Mouse (Mus musculus) kidney, adult 2 months (tissue): ENCODE data around the gene Elmod3. TPM values are rescaled to one million over a fixed set of nuclear protein-coding genes. Genes with fewer than 3 reads are reported as not detected.

Experiments used
- DNase-seq: peaks from one replicate; pipeline ENCODE4 v3.0.0; 2021
- H3K27ac ChIP-seq: fragments of 200-500 bp; 2 replicates; pipeline ENCODE4 v1.5.1; 2012; ENCODE audit warnings: low read depth, low read length, control low read depth, inconsistent platforms; ENCODE audit not compliant: insufficient read depth
- H3K27me3 ChIP-seq: fragments of 200-500 bp; replicated peaks from 2 replicates; pipeline ENCODE4 v1.6.1; 2012; ENCODE audit warnings: mild to moderate bottlenecking, moderate library complexity, low read length, inconsistent platforms; ENCODE audit not compliant: control insufficient read depth, insufficient read depth
- H3K36me3 ChIP-seq: fragments of 200-500 bp; 2 replicates; pipeline ENCODE4 v1.6.1; 2012; ENCODE audit warnings: mild to moderate bottlenecking, moderate library complexity, low read length, inconsistent platforms; ENCODE audit not compliant: control insufficient read depth, insufficient read depth
- H3K4me1 ChIP-seq: fragments of 200-500 bp; 2 replicates; pipeline ENCODE4 v1.6.1; 2011; ENCODE audit warnings: low read length; ENCODE audit not compliant: control insufficient read depth, insufficient read depth
- H3K4me3 ChIP-seq: fragments of 200-500 bp; 2 replicates; pipeline ENCODE4 v1.5.1; 2011; ENCODE audit warnings: mild to moderate bottlenecking, low read depth, low read length, control low read depth; ENCODE audit not compliant: insufficient read depth
- CTCF ChIP-seq: fragments of 200-500 bp; conservative IDR thresholded peaks from 2 replicates; pipeline ENCODE4 v1.5.1; 2011; ENCODE audit warnings: low read depth, mild to moderate bottlenecking, control low read depth, low read length, moderate library complexity, mixed read lengths; ENCODE audit not compliant: insufficient read depth, insufficient read length
- POLR2A ChIP-seq: fragments of 200-500 bp; IDR thresholded peaks from one replicate; pipeline ENCODE4 v1.6.1; 2011; ENCODE audit warnings: low read depth, low read length, control low read depth
- WGBS: fragments of 180-500 bp; shearing (Covaris S2); methylation state at CpG from one replicate; pipeline ENCODE4 v1.1.7; 2018; 5-methylcytosine and 5-hydroxymethylcytosine counted together
- polyA plus RNA-seq: library from polyadenylated mRNA; depleted of rRNA; stranded (reverse); fragments of >200 nt; gene quantifications from 2 replicates; pipeline ENCODE4 v1.2.3, GENCODE M21; 2012

The Elmod3 gene
- polyA plus RNA-seq, 1 experiment: 43.0 TPM

GRCm38 (mm10) chr6:72635760-72636431 lies 37.7 kb upstream of the Elmod3 start:
- no peak overlapping the region for H3K4me3 ChIP-seq
- no peaks in the 10 kb centered on the region for H3K27me3 ChIP-seq
- no peaks in the 10 kb centered on the region for H3K36me3 ChIP-seq
- H3K4me1 ChIP-seq: peaks cover 6% of the 10 kb centered on the region; the same call in 1 of the 2 replicates
- no peak for TF ChIP-seq POLR2A
- TF ChIP-seq CTCF: peak; percentile 61
- H3K27ac ChIP-seq: no peak overlapping the region
- peak; percentile 85 for DNase-seq
- WGBS: 22% methylated on average over 12 of the region's 12 CpGs

GRCm38 (mm10) chr6:72634311-72634710 lies 36.1 kb upstream of the Elmod3 start:
- WGBS: 57% methylated on average over 10 of the region's 10 CpGs
- no peak overlapping the region for H3K27ac ChIP-seq
- TF ChIP-seq CTCF (no peak), POLR2A (no peak)

GRCm38 (mm10) chr6:72631700-72632099 lies 33.5 kb upstream of the Elmod3 start:
- H3K27me3 ChIP-seq: no peaks in the 10 kb centered on the region
- 73% methylated on average over 6 of the region's 6 CpGs for WGBS
- no peak overlapping the region for H3K4me3 ChIP-seq
- peaks cover 15% of the 10 kb centered on the region for H3K4me1 ChIP-seq
- no peak overlapping the region for H3K27ac ChIP-seq
- TF ChIP-seq POLR2A (no peak), CTCF (no peak)
- no peak for DNase-seq
- H3K36me3 ChIP-seq: no peaks in the 10 kb centered on the region

More at GRCm38 (mm10) chr6:72634311-72634710, 36.1 kb upstream of the Elmod3 start:
- Histone ChIP-seq H3K4me3 (no peak overlapping the region), H3K36me3 (no peaks in the 10 kb centered on the region), H3K4me1 (peaks cover 15% of the 10 kb centered on the region), H3K27me3 (no peaks in the 10 kb centered on the region)
- DNase-seq: no peak

- WGBS: 79% methylated on average over 14 of the region's 14 CpGs
- no peak for DNase-seq
- Histone ChIP-seq H3K27me3 (no peaks in the 10 kb centered on the region), H3K36me3 (no peaks in the 10 kb centered on the region), H3K4me3 (no peak overlapping the region), H3K4me1 (peaks cover 11% of the 10 kb centered on the region), H3K27ac (no peak overlapping the region)
- TF ChIP-seq POLR2A (no peak), CTCF (no peak)
These were observed 32.7 kb upstream of the Elmod3 start for GRCm38 (mm10) chr6:72630961-72631360.

- H3K4me1 ChIP-seq: peaks cover 11% of the 10 kb centered on the region
- H3K27me3 ChIP-seq: no peaks in the 10 kb centered on the region
- no peak overlapping the region for H3K4me3 ChIP-seq
- DNase-seq: peak; percentile 89
- TF ChIP-seq CTCF: no peak
- no peak for TF ChIP-seq POLR2A
- WGBS: 51% methylated on average over 2 of the region's 2 CpGs
- H3K36me3 ChIP-seq: no peaks in the 10 kb centered on the region
- peak overlapping the region; percentile 65 for H3K27ac ChIP-seq
These were observed 32.2 kb upstream of the Elmod3 start for GRCm38 (mm10) chr6:72630370-72630769.

- no peak overlapping the region for H3K4me3 ChIP-seq
- peak; percentile 41 for DNase-seq
- 37% methylated on average over 16 of the region's 16 CpGs for WGBS
- no peak overlapping the region for H3K27ac ChIP-seq
- no peaks in the 10 kb centered on the region for H3K27me3 ChIP-seq
- TF ChIP-seq POLR2A: no peak
- no peak for TF ChIP-seq CTCF
- peaks cover 11% of the 10 kb centered on the region for H3K4me1 ChIP-seq
- H3K36me3 ChIP-seq: no peaks in the 10 kb centered on the region
These were observed 29.1 kb upstream of the Elmod3 start for GRCm38 (mm10) chr6:72627276-72627675.

GRCm38 (mm10) chr6:72626391-72626790 lies 28.2 kb upstream of the Elmod3 start:
- DNase-seq: no peak
- Histone ChIP-seq H3K27me3 (no peaks in the 10 kb centered on the region), H3K4me1 (peaks cover 11% of the 10 kb centered on the region), H3K36me3 (no peaks in the 10 kb centered on the region), H3K4me3 (no peak overlapping the region), H3K27ac (no peak overlapping the region)
- TF ChIP-seq POLR2A: no peak
- no peak for TF ChIP-seq CTCF
- 71% methylated on average over 7 of the region's 7 CpGs for WGBS
